Mouse (Mus musculus): ENCODE results near the gene Kctd21.

Kctd21 gene

GRCm38 (mm10) chr7:97386806-97387370, 54.8 kb downstream of the Kctd21 start:
- DNase-seq (ENCODE audit: low spot score in 2 of 2) = peak in 1 of 2 experiments; percentile 10

GRCm38 (mm10) chr7:97387561-97388147, 55.5 kb downstream of the Kctd21 start:
- DNase-seq (ENCODE audit: low spot score in 2 of 2) = no peak

GRCm38 (mm10) chr7:97388541-97388940, 56.4 kb downstream of the Kctd21 start:
- no peak for DNase-seq (ENCODE audit: low spot score in 2 of 2)

- no peak for DNase-seq (ENCODE audit: low spot score in 2 of 2)
These were observed 59.4 kb downstream of the Kctd21 start for GRCm38 (mm10) chr7:97391293-97392078.

GRCm38 (mm10) chr7:97392079-97392445, 59.9 kb downstream of the Kctd21 start:
- no peak for DNase-seq (ENCODE audit: low spot score in 2 of 2)

- no peak for DNase-seq (ENCODE audit: low spot score in 2 of 2)
These were observed 62.2 kb downstream of the Kctd21 start for GRCm38 (mm10) chr7:97394375-97394774.

- DNase-seq (ENCODE audit: low spot score in 2 of 2) = no peak
These were observed 66.8 kb downstream of the Kctd21 start for GRCm38 (mm10) chr7:97398943-97399342.
